Mouse (Mus musculus) bone marrow macrophage, adult 2 months (primary cell): Measurements from ENCODE around the gene Htra1.

Experiments
- CTCF ChIP-seq: IDR thresholded peaks from 2 replicates; pipeline ENCODE4 v1.5.1; 2012; ENCODE audit warnings: low read depth, mild to moderate bottlenecking, low read length, moderate library complexity
- POLR2A ChIP-seq: IDR thresholded peaks from 2 replicates; pipeline ENCODE4 v1.6.1; 2012; ENCODE audit warnings: mild to moderate bottlenecking, low read depth, low read length, borderline replicate concordance

- TF ChIP-seq CTCF = no peak
- no peak for TF ChIP-seq POLR2A
Observed at GRCm38 (mm10) chr7:131001976-131002726, 66.2 kb downstream of the Htra1 start.
